Mouse (Mus musculus) limb, embryonic 15.5 days (tissue): ENCODE data around the gene Pvalb. TPM values are rescaled to one million over a fixed set of nuclear protein-coding genes. Genes with fewer than 3 reads are reported as not detected.

Experiments
- ATAC-seq: fragments of 200-750 bp; cut with Nextera tagmentation; 2 replicates; pipeline ENCODE4 v1.8.0; 2017; ENCODE audit warnings: low read depth, moderate TSS enrichment; ENCODE audit not compliant: insufficient number of reproducible peaks, low FRiP score, low TSS enrichment
- H3K27ac ChIP-seq: fragments of 300-500 bp; sonication (generic); 2 replicates; pipeline ENCODE4 v1.5.1; 2015; ENCODE audit warnings: moderate library complexity, mild to moderate bottlenecking, inconsistent platforms
- H3K27me3 ChIP-seq: fragments of 300-500 bp; sonication (generic); 2 replicates; pipeline ENCODE4 v1.6.1; 2015; ENCODE audit warnings: inconsistent platforms
- H3K36me3 ChIP-seq: fragments of 300-500 bp; sonication (generic); 2 replicates; pipeline ENCODE4 v1.6.1; 2015; ENCODE audit warnings: inconsistent platforms
- H3K4me1 ChIP-seq: fragments of 300-500 bp; sonication (generic); 2 replicates; pipeline ENCODE4 v1.6.1; 2015; ENCODE audit warnings: inconsistent platforms
- H3K4me2 ChIP-seq: fragments of 300-500 bp; sonication (generic); 2 replicates; pipeline ENCODE4 v1.6.1; 2015; ENCODE audit warnings: mild to moderate bottlenecking, inconsistent platforms
- H3K4me3 ChIP-seq: fragments of 300-500 bp; sonication (generic); 2 replicates; pipeline ENCODE4 v1.5.1; 2015; ENCODE audit warnings: mild to moderate bottlenecking, inconsistent platforms
- H3K9ac ChIP-seq: fragments of 300-500 bp; sonication (generic); 2 replicates; pipeline ENCODE4 v1.6.1; 2015; ENCODE audit warnings: inconsistent platforms
- H3K9me3 ChIP-seq: fragments of 300-500 bp; sonication (generic); 2 replicates; pipeline ENCODE4 v1.6.1; 2016; ENCODE audit warnings: inconsistent platforms
- WGBS: fragments of 180-500 bp; shearing (Covaris S2); methylation state at CpG from one replicate; pipeline ENCODE4 v1.1.7; 2015; 5-methylcytosine and 5-hydroxymethylcytosine counted together
- polyA plus RNA-seq: library from polyadenylated mRNA; unstranded; fragments of >200 nt; fragmentation: Nextera tagmentation; extraction: Ambion mirVana; gene quantifications from 2 replicates; pipeline ENCODE4 v1.2.1, GENCODE M21; 2015

Gene Pvalb
- polyA plus RNA-seq, 1 experiment from 2014 or later, result 0.15 TPM

DNA sequence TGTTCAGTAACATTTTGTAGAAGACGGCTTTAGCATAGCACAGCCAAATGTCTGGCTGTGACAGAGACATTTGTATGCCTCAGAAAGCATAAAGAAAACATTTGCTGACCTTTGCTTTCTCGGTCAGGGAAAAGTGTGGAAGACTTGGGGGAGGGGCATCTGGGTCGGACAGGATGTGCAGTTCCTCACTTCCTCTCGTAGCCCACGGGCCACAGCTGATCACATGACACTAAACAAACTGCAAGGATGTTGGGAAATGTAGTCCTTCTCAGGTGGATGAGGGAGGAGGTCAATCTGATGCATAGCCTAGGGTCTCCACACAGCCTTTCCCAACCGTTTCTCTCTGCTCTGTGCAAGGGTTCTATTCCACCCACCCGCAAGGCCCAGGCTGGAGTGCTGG is 57.6 kb downstream of the Pvalb start:
- no peaks in the 10 kb centered on the region for H3K4me1 ChIP-seq
- H3K27me3 ChIP-seq, result no peaks in the 10 kb centered on the region
- no peak overlapping the region for H3K4me2 ChIP-seq
- no peaks in the 10 kb centered on the region for H3K36me3 ChIP-seq
- no peak overlapping the region for H3K9ac ChIP-seq
- no peak overlapping the region for H3K27ac ChIP-seq
- WGBS, result 69% methylated on average over 7 of the region's 7 CpGs
- ATAC-seq, result no peak
- H3K9me3 ChIP-seq, result no peaks in the 10 kb centered on the region
- no peak overlapping the region for H3K4me3 ChIP-seq

Other genes starting within 250 kb of the Pvalb start
- 3.7 and 4.2 TPM in 2 replicates for gene Foxred2, start 249.7 kb downstream of the Pvalb start, polyA plus RNA-seq
- gene Eif3d, start 235.6 kb downstream of the Pvalb start, polyA plus RNA-seq, result 181 and 188 TPM in 2 replicates
- 0.04 TPM in 1 of 2 replicates, not detected in the other for gene Cacng2, start 86.4 kb downstream of the Pvalb start, polyA plus RNA-seq
- 75.7 and 83.1 TPM in 2 replicates for gene Ift27, start 32.3 kb downstream of the Pvalb start, polyA plus RNA-seq
- gene Ncf4, start 38.4 kb upstream of the Pvalb start, polyA plus RNA-seq, result 3.2 and 7.2 TPM in 2 replicates
- gene Csf2rb2, start 99.3 kb upstream of the Pvalb start, polyA plus RNA-seq, result 0.70 and 1.1 TPM in 2 replicates
- 5.6 and 6.0 TPM in 2 replicates for gene Csf2rb, start 119.4 kb upstream of the Pvalb start, polyA plus RNA-seq
- not detected in 2 replicates for gene Tex33, start 189.5 kb upstream of the Pvalb start, polyA plus RNA-seq
- 15.4 and 17.1 TPM in 2 replicates for gene Tst, start 199.5 kb upstream of the Pvalb start, polyA plus RNA-seq
- 2.1 and 2.4 TPM in 2 replicates for gene Mpst, start 200.0 kb upstream of the Pvalb start, polyA plus RNA-seq
- 45.3 and 45.7 TPM in 2 replicates for gene Kctd17, start 222.2 kb upstream of the Pvalb start, polyA plus RNA-seq